Comparison of ENCODE assay signal across 8 mouse cellular contexts in the genomic region with DNA sequence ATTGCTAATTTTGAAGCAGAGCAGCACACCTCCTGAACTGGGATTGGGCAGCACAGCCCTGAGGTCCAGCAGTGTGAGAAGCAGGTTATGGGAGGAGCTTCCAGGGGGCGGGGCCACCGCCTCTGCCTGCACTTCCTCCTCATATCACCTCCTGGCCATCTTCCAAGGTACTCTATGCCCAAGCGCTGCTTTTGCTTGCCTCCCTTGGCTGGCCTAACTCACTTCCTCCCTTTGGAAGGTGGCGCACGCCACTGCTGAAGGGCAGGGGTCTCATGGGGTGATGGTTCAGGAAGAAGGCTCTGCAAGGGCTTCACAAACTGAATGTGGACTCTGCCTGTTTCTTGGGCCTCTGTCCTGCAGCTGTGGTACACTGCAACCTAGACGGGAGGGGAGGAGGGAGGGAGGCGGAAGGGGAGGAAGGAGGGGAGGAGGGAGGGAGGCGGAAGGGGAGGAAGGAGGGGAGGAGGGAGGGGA. TPM values are rescaled to one million over a fixed set of nuclear protein-coding genes. Genes with fewer than 3 reads are reported as not detected.
DNase-seq lines count a peak whose midpoint lies in the region; ATAC-seq lines count a peak whose summit lies in the region.

No protein-coding gene starts in this region.

- WGBS in embryonic facial prominence, embryonic 12.5 days: 5% methylated on average over 6 of the region's 8 CpGs
- WGBS in hindbrain, embryonic 16.5 days: 10% methylated on average over 6 of the region's 8 CpGs
- WGBS in liver, embryonic 13.5 days (ENCODE audit: insufficient replicate concordance): 0% methylated on average over 6 of the region's 8 CpGs

- 0 out of 2 replicates have a peak overlapping the region, but pooled peaks have one; percentile 46 for H3K27ac ChIP-seq in embryonic facial prominence, embryonic 12.5 days
- H3K27ac ChIP-seq in hindbrain, embryonic 16.5 days (ENCODE audit: low read depth, low read length): no peak overlapping the region
- H3K27ac ChIP-seq in liver, embryonic 13.5 days: no peak overlapping the region

- peaks cover 21% of the 10 kb centered on the region; the same call in 1 of the 2 replicates for H3K4me1 ChIP-seq in embryonic facial prominence, embryonic 12.5 days
- peaks cover 5% of the 10 kb centered on the region for H3K4me1 ChIP-seq in hindbrain, embryonic 16.5 days (ENCODE audit: control insufficient read depth, insufficient read depth, low read depth, low read length)
- peaks cover 10% of the 10 kb centered on the region for H3K4me1 ChIP-seq in liver, embryonic 13.5 days (replicated peaks)

- peak; percentile 45 for DNase-seq in adrenal gland, postnatal 10 days
- DNase-seq in adrenal gland, adult 8-10 months: no peak
- DNase-seq in liver, embryonic 13.5 days: no peak
- DNase-seq in naive thymus-derived CD4-positive, alpha-beta T cell, adult 2 months (ENCODE audit: low read depth): peak; percentile 32
- DNase-seq in cerebellum, postnatal 10 days: no peak
- DNase-seq in right cerebral cortex, postnatal 14 days: no peak

- peak; percentile 61; the same call in 1 of the 2 replicates for ATAC-seq in embryonic facial prominence, embryonic 12.5 days (ENCODE audit: insufficient number of reproducible peaks, insufficient read depth, low FRiP score, low TSS enrichment)
- 0 out of 2 replicates have a peak, but pooled peaks have one; percentile 21 for ATAC-seq in hindbrain, embryonic 16.5 days
- ATAC-seq in liver, embryonic 13.5 days (ENCODE audit: low read depth): peak; percentile 58

- H3K9ac ChIP-seq in embryonic facial prominence, embryonic 12.5 days: no peak overlapping the region
- H3K9ac ChIP-seq in hindbrain, embryonic 16.5 days (ENCODE audit: low read depth, low read length): no peak overlapping the region
- H3K9ac ChIP-seq in liver, embryonic 13.5 days: no peak overlapping the region

- H3K9me3 ChIP-seq in embryonic facial prominence, embryonic 12.5 days: no peaks in the 10 kb centered on the region
- no peaks in the 10 kb centered on the region for H3K9me3 ChIP-seq in hindbrain, embryonic 16.5 days (ENCODE audit: control insufficient read depth, low read length)
- 0 out of 2 replicates have a peak, but pooled peaks cover 4% of the 10 kb centered on the region for H3K9me3 ChIP-seq in liver, embryonic 13.5 days (replicated peaks)

- no peak overlapping the region for H3K4me3 ChIP-seq in embryonic facial prominence, embryonic 12.5 days
- H3K4me3 ChIP-seq in hindbrain, embryonic 16.5 days (ENCODE audit: low read length): no peak overlapping the region
- H3K4me3 ChIP-seq in liver, embryonic 13.5 days (replicated peaks): no peak overlapping the region

- peak overlapping the region; percentile 84 for H3K4me2 ChIP-seq in embryonic facial prominence, embryonic 12.5 days (replicated peaks)
- H3K4me2 ChIP-seq in hindbrain, embryonic 16.5 days (ENCODE audit: low read length): peak overlapping the region; percentile 2
- H3K4me2 ChIP-seq in liver, embryonic 13.5 days: no peak overlapping the region

- H3K36me3 ChIP-seq in embryonic facial prominence, embryonic 12.5 days: no peaks in the 10 kb centered on the region
- no peaks in the 10 kb centered on the region for H3K36me3 ChIP-seq in hindbrain, embryonic 16.5 days (ENCODE audit: control insufficient read depth, insufficient read depth, low read length)
- no peaks in the 10 kb centered on the region for H3K36me3 ChIP-seq in liver, embryonic 13.5 days

- peaks cover 6% of the 10 kb centered on the region for H3K27me3 ChIP-seq in embryonic facial prominence, embryonic 12.5 days
- H3K27me3 ChIP-seq in hindbrain, embryonic 16.5 days (replicated peaks; ENCODE audit: control insufficient read depth, insufficient read depth, low read length): no peaks in the 10 kb centered on the region
- peaks cover 34% of the 10 kb centered on the region for H3K27me3 ChIP-seq in liver, embryonic 13.5 days

RNA-seq across cellular contexts. Expression of gene Zfp663, which starts 1.4 kb away (rescaled TPM):
- not detected for total RNA-seq in adrenal gland, postnatal 10 days (2021)
- not detected for total RNA-seq in adrenal gland, adult 8-10 months (2022)
- polyA plus RNA-seq in embryonic facial prominence, embryonic 12.5 days (2016; fragmentation: Nextera tagmentation; extraction: Ambion mirVana): 2.6 and 2.9 TPM in 2 replicates
- 4.5 and 5.5 TPM in 2 replicates for polyA plus RNA-seq in hindbrain, embryonic 16.5 days (2015; fragmentation: Nextera tagmentation; extraction: Ambion mirVana)
- polyA plus RNA-seq in liver, embryonic 13.5 days (2015; fragmentation: Nextera tagmentation; extraction: Ambion mirVana): 0.05 and 0.07 TPM in 2 replicates

RNA-seq across cellular contexts. Expression of gene Zfp334, which starts 21.0 kb away (rescaled TPM):
- total RNA-seq in adrenal gland, postnatal 10 days (2021): 1 to 10 TPM; 5.1 to 6.0 TPM
- 1 to 10 TPM; 5.3 to 7.5 (median 6.3) TPM for total RNA-seq in adrenal gland, adult 8-10 months (2022)
- 17.0 and 17.1 TPM in 2 replicates for polyA plus RNA-seq in embryonic facial prominence, embryonic 12.5 days (2016; fragmentation: Nextera tagmentation; extraction: Ambion mirVana)
- polyA plus RNA-seq in hindbrain, embryonic 16.5 days (2015; fragmentation: Nextera tagmentation; extraction: Ambion mirVana): 6.8 and 9.0 TPM in 2 replicates
- polyA plus RNA-seq in liver, embryonic 13.5 days (2015; fragmentation: Nextera tagmentation; extraction: Ambion mirVana): 0.97 and 1.0 TPM in 2 replicates

RNA-seq across cellular contexts. Expression of gene Ocstamp, which starts 33.1 kb away (rescaled TPM):
- total RNA-seq in adrenal gland, postnatal 10 days (2021): under 1 TPM; 0.30 to 0.51 TPM
- total RNA-seq in adrenal gland, adult 8-10 months (2022): under 1 TPM; 0.14 to 0.17 (median 0.16) TPM
- 0.08 TPM in 2 replicates for polyA plus RNA-seq in embryonic facial prominence, embryonic 12.5 days (2016; fragmentation: Nextera tagmentation; extraction: Ambion mirVana)
- polyA plus RNA-seq in hindbrain, embryonic 16.5 days (2015; fragmentation: Nextera tagmentation; extraction: Ambion mirVana): 0.04 and 0.05 TPM in 2 replicates
- 2.0 and 2.2 TPM in 2 replicates for polyA plus RNA-seq in liver, embryonic 13.5 days (2015; fragmentation: Nextera tagmentation; extraction: Ambion mirVana)

RNA-seq across cellular contexts. Expression of gene Elmo2, which starts 40.8 kb away (rescaled TPM):
- 10 to 100 TPM; 27.0 to 34.7 TPM for total RNA-seq in adrenal gland, postnatal 10 days (2021)
- 10 to 100 TPM; 22.8 to 36.2 (median 31.4) TPM for total RNA-seq in adrenal gland, adult 8-10 months (2022)
- 91.7 TPM in 2 replicates for polyA plus RNA-seq in embryonic facial prominence, embryonic 12.5 days (2016; fragmentation: Nextera tagmentation; extraction: Ambion mirVana)
- 96.2 and 115 TPM in 2 replicates for polyA plus RNA-seq in hindbrain, embryonic 16.5 days (2015; fragmentation: Nextera tagmentation; extraction: Ambion mirVana)
- 14.2 and 16.7 TPM in 2 replicates for polyA plus RNA-seq in liver, embryonic 13.5 days (2015; fragmentation: Nextera tagmentation; extraction: Ambion mirVana)

Comparison
In these comparisons a context has a peak if more than half of its experiments do, and no peak if none do; other contexts are left out.
1. DNase-seq: peak in adrenal gland, postnatal 10 days (single experiment) and naive thymus-derived CD4-positive, alpha-beta T cell, adult 2 months (single experiment); none in adrenal gland, adult 8-10 months (single experiment), liver, embryonic 13.5 days (single experiment), cerebellum, postnatal 10 days (0 of 2) and right cerebral cortex, postnatal 14 days (single experiment).
2. Peak in every context shown above with its lines, with median percentiles within 50 percentile points of each other: ATAC-seq.